Mouse (Mus musculus): ENCODE data around the gene Crtc3.

DNA sequence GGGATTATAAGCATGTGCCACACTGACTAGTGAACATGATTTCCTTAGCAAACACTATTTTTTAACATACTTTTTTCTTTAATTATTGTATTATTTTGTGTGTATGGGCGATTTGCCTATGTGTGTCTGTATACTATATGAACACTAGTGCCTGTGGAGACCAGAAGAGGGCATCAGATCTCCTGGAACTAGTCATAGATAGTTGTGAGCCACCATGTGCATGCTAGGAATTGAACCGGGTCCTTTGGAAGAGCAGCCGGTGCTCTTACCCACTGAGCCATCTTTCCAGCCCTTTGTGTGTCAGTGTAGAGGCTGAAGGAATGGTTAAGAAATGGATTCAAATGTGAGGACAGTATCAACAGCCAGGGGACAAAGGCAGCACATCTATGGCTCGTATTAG is 82.2 kb downstream of the Crtc3 start:
- TF ChIP-seq POLR2A (IDR thresholded peaks at IDR 0.05; ENCODE audit: extremely low read depth, insufficient read depth, low read length): no peak
- TF ChIP-seq CTCF (IDR thresholded peaks at IDR 0.05; ENCODE audit: low read depth, low read length): no peak

All from liver, adult 2 months (tissue).